In the genomic region with DNA sequence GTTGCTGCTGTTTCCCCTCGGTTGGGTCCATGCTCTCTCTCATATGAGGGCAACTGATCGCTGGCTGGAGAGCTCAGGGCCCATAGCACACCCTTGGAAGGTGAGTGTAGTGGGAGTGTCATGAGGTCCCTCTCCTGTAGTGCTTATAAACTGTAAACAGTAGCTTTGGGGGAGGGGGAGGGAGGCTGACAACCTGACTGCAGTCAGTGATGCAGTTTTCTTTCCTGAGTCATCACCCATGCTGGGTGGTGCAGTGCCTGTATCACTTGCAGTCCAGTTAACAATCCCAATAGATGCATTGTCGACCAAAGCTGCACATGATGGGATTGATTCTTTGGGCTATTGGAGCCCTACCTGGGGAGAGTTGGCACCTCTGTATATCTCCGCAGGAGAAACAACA, we compare ENCODE assay signal across 22 mouse cellular contexts. TPM values are rescaled to one million over a fixed set of nuclear protein-coding genes. Genes with fewer than 3 reads are reported as not detected.
DNase-seq lines count a peak whose midpoint lies in the region; ATAC-seq lines count a peak whose summit lies in the region.
"Had no signal": no experiment of that assay in that cellular context is flagged by ENCODE, and none has a peak within 500 bp of the region (broad histone marks: within the 10 kb centered on the region; RNA-seq: fewer than 3 reads in every experiment).

No protein-coding gene starts in this region.

- no peak overlapping the region for H3K4me2 ChIP-seq in hindbrain, embryonic 12.5 days (replicated peaks)
- H3K4me2 ChIP-seq in kidney, embryonic 16.5 days (replicated peaks; ENCODE audit: low read depth, low read length): no peak overlapping the region
- H3K4me2 ChIP-seq: forebrain, embryonic 12.5 days; heart, embryonic 15.5 days; hindbrain, embryonic 15.5 days; midbrain, embryonic 11.5 days had no signal

- peaks cover 11% of the 10 kb centered on the region for H3K27me3 ChIP-seq in megakaryocyte, embryonic 14.5 days (replicated peaks)
- H3K27me3 ChIP-seq in hindbrain, embryonic 12.5 days: peaks cover 43% of the 10 kb centered on the region
- peaks cover 11% of the 10 kb centered on the region for H3K27me3 ChIP-seq in kidney, embryonic 16.5 days (ENCODE audit: insufficient read depth, low read length)

- peak overlapping the region; percentile 71 for H3K4me3 ChIP-seq in megakaryocyte, embryonic 14.5 days (replicated peaks)
- H3K4me3 ChIP-seq in hindbrain, embryonic 12.5 days: no peak overlapping the region
- H3K4me3 ChIP-seq in kidney, embryonic 16.5 days (ENCODE audit: low read length): no peak overlapping the region
- H3K4me3 ChIP-seq: forebrain, embryonic 12.5 days; gastrocnemius, adult 2 months; heart, embryonic 15.5 days; hindbrain, embryonic 15.5 days had no signal

- DNase-seq in Muller cell, postnatal 12 days (ENCODE audit: inconsistent ontology term): peak; percentile 84
- peak; percentile 31 for DNase-seq in induced T-regulatory cell, adult 2 months (ENCODE audit: low read depth)
- DNase-seq in right cerebral cortex, postnatal 10 days (ENCODE audit: low spot score in 2 of 2): no peak
- DNase-seq: adrenal gland, postnatal 14 days; cerebellum, adult 11 months; cerebellum, postnatal 10 days; gastrocnemius, adult 2 months; heart, postnatal 36 days; kidney, adult 9 months; kidney, postnatal 25 days; lung, embryonic 14.5 days; right cerebral cortex, postnatal 25 days had no signal

- peaks cover 63% of the 10 kb centered on the region for H3K4me1 ChIP-seq in megakaryocyte, embryonic 14.5 days
- peaks cover 14% of the 10 kb centered on the region for H3K4me1 ChIP-seq in hindbrain, embryonic 12.5 days
- peaks cover 7% of the 10 kb centered on the region for H3K4me1 ChIP-seq in kidney, embryonic 16.5 days (ENCODE audit: insufficient read depth, low read length)

- no peak overlapping the region for H3K9ac ChIP-seq in hindbrain, embryonic 12.5 days
- H3K9ac ChIP-seq in kidney, embryonic 16.5 days (replicated peaks; ENCODE audit: low read length): no peak overlapping the region
- H3K9ac ChIP-seq: forebrain, embryonic 12.5 days; heart, embryonic 15.5 days; hindbrain, embryonic 15.5 days; lung, embryonic 14.5 days had no signal

- no peaks in the 10 kb centered on the region for H3K9me3 ChIP-seq in megakaryocyte, embryonic 14.5 days
- no peaks in the 10 kb centered on the region for H3K9me3 ChIP-seq in hindbrain, embryonic 12.5 days (replicated peaks)
- H3K9me3 ChIP-seq in kidney, embryonic 16.5 days (ENCODE audit: low read length): no peaks in the 10 kb centered on the region
- H3K9me3 ChIP-seq: embryonic facial prominence, embryonic 10.5 days; forebrain, embryonic 12.5 days; heart, embryonic 15.5 days; hindbrain, embryonic 15.5 days had no signal

- 51% methylated on average over 4 of the region's 4 CpGs for WGBS in hindbrain, embryonic 12.5 days
- 52% methylated on average over 4 of the region's 4 CpGs for WGBS in kidney, embryonic 16.5 days

- no peak for ATAC-seq in megakaryocyte, adult 5-6 weeks (ENCODE audit: poor library complexity, severe bottlenecking)
- no peak for ATAC-seq in hindbrain, embryonic 12.5 days (ENCODE audit: low FRiP score)
- ATAC-seq in kidney, embryonic 16.5 days (ENCODE audit: low FRiP score, low TSS enrichment): no peak
- ATAC-seq: intestine, embryonic 16.5 days had no signal

- no peak overlapping the region for H3K27ac ChIP-seq in hindbrain, embryonic 12.5 days
- H3K27ac ChIP-seq in kidney, embryonic 16.5 days (ENCODE audit: low read length): no peak overlapping the region
- H3K27ac ChIP-seq: embryonic facial prominence, embryonic 10.5 days; forebrain, embryonic 12.5 days; gastrocnemius, adult 2 months; heart, embryonic 15.5 days; hindbrain, embryonic 15.5 days had no signal

- peaks cover 21% of the 10 kb centered on the region for H3K36me3 ChIP-seq in megakaryocyte, embryonic 14.5 days (replicated peaks; ENCODE audit: low read length)
- no peaks in the 10 kb centered on the region for H3K36me3 ChIP-seq in hindbrain, embryonic 12.5 days
- H3K36me3 ChIP-seq in kidney, embryonic 16.5 days (ENCODE audit: insufficient read depth, low read length): no peaks in the 10 kb centered on the region
- H3K36me3 ChIP-seq: embryonic facial prominence, embryonic 10.5 days; forebrain, embryonic 12.5 days; heart, embryonic 15.5 days; hindbrain, embryonic 15.5 days had no signal

RNA-seq across cellular contexts. Expression of gene Pqlc3, which starts 1.0 kb away (rescaled TPM):
- polyA plus RNA-seq in megakaryocyte, embryonic 14.5 days (2012; ENCODE audit: insufficient read depth, low replicate concordance): 10.0 and 23.7 TPM in 2 replicates
- 260 and 273 TPM in 2 replicates for total RNA-seq in megakaryocyte, adult 5-6 weeks (2015)
- total RNA-seq in megakaryocyte, adult 5-6 weeks (2017): 130 and 134 TPM in 2 replicates
- polyA plus RNA-seq in hindbrain, embryonic 12.5 days (2016; fragmentation: Nextera tagmentation; extraction: Ambion mirVana): 3.3 and 3.6 TPM in 2 replicates
- polyA plus RNA-seq in kidney, embryonic 16.5 days (2015; fragmentation: Nextera tagmentation; extraction: Ambion mirVana): 3.7 and 4.7 TPM in 2 replicates

RNA-seq across cellular contexts. Expression of gene 2410004P03Rik, which starts 10.3 kb away (rescaled TPM):
- not detected in 2 replicates for polyA plus RNA-seq in megakaryocyte, embryonic 14.5 days (2012; ENCODE audit: insufficient read depth, low replicate concordance)
- 0.25 and 0.34 TPM in 2 replicates for total RNA-seq in megakaryocyte, adult 5-6 weeks (2015)
- total RNA-seq in megakaryocyte, adult 5-6 weeks (2017): 0.26 and 0.41 TPM in 2 replicates
- polyA plus RNA-seq in hindbrain, embryonic 12.5 days (2016; fragmentation: Nextera tagmentation; extraction: Ambion mirVana): 3.5 TPM in 2 replicates
- polyA plus RNA-seq in kidney, embryonic 16.5 days (2015; fragmentation: Nextera tagmentation; extraction: Ambion mirVana): 0.47 and 0.54 TPM in 2 replicates
- total RNA-seq: adrenal gland, postnatal 14 days; gastrocnemius, adult 2 months had no signal

Comparison
In these comparisons a context has a peak if more than half of its experiments do, and no peak if none do; other contexts are left out.
1. DNase-seq: peak in Muller cell, postnatal 12 days (single experiment) and induced T-regulatory cell, adult 2 months (single experiment); none in right cerebral cortex, postnatal 10 days (0 of 2).